Mouse (Mus musculus) urinary bladder, postnatal 25 days (tissue): Measurements from ENCODE around the gene Acap1.

Experiments used
- DNase-seq: peaks from one replicate; pipeline ENCODE4 v3.0.0; 2022; ENCODE audit warnings: low spot score

Gene Acap1

DNA sequence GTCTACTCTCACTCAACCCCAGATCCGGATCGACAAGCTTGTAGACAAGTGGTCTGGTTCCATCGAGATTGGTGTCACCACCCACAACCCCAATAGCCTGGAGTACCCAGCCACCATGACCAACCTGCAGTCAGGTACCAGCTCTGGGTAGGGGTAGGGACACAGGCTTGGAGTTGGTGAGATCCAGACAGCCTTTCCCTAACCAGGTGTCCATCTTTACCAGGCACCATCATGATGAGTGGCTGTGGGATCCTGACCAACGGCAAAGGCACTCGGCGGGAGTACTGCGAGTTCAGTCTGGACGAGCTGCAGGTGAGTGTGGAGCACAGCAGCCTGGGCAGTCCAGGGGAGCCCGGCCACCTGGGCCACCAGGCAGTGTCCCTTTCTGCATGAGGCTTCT lies 9.0 kb upstream of the Acap1 start:
- no peak for DNase-seq

DNA sequence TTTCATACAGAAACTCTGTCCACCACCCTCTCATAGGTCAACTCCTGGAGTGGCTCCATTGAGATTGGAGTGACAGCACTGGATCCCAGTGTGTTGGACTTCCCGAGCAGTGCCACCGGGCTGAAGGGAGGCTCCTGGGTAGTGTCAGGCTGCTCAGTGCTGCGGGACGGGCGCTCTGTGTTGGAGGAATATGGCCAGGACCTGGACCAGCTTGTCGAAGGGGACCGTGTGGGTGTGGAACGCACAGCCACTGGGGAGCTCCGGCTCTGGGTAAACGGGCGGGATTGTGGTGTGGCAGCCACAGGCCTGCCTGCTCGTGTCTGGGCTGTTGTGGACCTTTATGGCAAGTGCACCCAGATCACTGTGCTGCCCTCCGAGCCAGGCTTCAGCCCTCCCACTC lies 7.6 kb upstream of the Acap1 start:
- no peak for DNase-seq

DNA sequence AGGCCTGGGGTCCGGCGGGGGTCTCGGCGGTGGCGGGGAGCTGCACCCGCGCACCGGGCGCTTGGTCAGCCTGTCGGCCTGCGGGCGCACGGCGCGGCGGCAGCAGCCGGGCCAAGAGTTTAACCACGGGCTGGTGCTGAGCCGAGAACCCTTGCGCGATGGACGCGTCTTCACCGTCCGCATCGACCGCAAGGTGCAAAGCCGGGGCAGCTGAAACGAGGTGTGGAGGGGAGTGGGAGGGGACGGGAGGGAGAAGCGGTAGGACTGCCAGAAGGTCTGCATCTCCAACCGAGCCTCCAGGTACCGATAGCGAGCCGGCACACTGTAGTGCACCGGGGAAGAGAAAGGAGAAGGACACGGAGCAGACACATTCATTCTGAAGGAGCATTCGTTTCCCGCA lies 6.7 kb upstream of the Acap1 start:
- peak; percentile 25 for DNase-seq

DNA sequence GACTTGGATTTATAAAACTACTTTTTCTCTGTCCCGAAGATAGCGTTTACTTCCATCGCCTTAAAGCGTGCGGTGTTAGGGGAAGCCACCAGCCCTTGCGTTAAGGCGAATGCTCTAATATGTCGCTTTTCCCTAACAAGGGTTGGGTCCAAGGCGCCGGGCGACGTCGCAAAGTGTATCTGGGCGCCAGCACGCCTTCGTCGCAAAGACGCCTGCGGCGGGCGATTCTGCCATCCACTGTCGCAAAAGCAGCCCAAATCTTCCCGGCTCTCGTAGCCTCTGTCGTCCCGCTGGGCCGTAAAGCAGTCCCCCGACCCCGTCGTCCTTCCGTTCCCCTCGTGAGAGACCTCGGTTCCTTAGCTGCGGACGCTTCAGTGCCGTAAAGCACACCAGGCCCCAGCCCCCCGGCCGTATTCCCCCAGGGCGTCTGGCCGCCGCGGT lies 6.1 kb upstream of the Acap1 start:
- peak; percentile 77 for DNase-seq

DNA sequence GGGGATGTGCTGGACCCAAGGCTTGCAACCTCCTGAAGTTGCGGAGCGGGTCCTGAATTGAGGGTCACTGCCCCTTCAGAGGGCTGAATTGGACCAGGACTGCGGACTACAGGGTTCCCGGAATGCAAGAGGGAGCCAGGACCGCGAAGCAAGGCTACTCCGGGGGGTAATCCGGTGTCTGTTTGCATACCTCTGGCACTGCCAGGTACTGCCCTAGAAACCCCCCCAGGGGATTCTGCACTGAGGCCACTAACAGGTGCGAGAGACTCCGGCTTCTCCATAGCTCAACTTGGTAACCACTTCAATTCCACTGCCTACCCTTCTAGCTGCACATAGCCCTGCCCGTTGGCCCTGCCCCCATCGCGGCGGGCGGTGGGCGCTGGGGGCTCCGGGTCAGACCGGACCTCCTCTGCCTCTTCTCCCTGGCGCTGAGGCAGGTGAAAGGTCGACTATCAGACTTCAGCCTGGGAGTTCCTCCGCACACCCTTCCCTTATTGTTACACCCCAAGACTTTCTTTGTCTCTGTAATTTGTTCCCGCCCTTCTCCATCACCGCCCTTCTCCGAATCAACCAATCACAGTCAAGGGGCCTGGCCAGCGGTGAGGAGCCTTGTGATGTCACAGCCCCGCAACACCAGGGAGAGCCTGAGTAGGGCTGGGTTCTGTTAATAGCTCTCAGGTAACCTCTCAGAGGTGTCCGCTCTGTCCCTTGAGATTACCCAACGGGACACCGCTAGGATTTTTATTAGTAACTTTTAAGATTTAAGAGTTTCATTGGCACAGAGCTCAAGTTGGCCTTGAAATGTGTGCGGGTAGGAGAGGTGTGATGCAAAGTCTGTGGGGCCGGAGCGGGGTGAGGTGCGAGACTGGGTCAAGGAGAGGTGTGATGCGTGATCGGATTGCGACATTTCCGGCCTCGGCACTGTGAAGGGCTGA lies 5.4 kb upstream of the Acap1 start, which contains the start of the genes 2810408A11Rik and Neurl4:
TSS of gene 2810408A11Rik (minus strand) at position 517 of the 935 bp plus-strand sequence.
TSS of gene Neurl4 (plus strand) at position 602 of the 935 bp plus-strand sequence.
- peak; percentile 76 for DNase-seq

DNA sequence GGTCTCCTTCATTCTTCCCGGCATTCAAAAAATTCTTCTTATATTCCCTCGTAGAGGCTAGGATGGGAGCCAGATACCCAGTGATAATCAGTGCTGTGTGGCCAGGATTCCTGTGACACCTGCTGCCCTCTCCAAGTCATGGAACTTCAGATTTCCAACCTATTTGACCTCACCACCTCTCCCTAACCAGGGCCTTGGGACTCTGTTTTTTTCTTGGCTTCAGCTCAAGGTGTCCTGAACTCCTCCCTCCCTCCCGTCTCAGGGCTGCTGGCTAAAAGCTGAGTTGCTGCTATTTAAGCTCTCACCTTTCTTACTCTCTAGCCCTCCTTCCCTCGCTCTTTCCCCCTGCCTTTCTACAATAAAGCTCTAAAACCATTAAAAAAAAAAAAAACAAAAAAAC lies 4.5 kb upstream of the Acap1 start:
- DNase-seq: no peak

DNA sequence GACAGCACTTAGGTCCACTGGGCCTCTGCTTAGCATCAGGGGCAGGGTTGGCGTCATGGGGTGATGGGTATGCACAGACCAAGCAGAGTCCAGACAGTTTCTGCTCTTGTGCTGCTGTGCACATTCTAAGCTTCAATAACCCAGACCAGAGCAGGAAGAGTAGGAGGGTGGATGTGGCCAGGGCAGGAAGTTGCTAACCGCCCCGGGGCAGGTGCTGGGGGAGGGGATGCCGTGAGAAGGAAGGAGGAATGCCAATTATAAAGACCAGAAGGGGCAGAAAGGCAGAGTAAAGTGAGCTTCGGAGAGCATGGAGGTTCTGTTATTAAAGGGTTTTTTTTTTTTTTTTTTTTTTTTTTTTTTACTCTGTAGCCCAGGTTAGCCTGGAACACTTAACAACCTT lies 668 bp downstream of the Acap1 start:
- no peak for DNase-seq

DNA sequence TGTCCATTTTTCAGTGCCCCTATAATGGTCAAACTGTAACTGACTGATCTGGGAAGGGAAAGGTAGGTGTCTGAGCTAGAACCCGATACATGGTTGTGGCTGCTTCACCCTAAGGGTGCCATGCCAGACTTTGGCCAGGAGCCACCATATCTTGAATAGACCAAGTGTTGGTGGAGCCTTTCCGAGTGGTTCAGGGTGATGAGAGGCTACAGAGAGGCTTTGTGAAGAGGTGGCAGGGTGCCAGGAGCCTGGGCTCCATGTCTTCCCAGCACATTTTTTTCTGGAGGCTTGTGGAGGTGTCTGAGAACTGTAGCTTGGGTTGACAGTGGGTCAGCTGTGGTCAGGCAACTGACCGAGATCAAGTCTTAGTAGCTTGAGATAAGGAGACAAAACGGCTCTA lies 3.9 kb downstream of the Acap1 start:
- DNase-seq: no peak

DNA sequence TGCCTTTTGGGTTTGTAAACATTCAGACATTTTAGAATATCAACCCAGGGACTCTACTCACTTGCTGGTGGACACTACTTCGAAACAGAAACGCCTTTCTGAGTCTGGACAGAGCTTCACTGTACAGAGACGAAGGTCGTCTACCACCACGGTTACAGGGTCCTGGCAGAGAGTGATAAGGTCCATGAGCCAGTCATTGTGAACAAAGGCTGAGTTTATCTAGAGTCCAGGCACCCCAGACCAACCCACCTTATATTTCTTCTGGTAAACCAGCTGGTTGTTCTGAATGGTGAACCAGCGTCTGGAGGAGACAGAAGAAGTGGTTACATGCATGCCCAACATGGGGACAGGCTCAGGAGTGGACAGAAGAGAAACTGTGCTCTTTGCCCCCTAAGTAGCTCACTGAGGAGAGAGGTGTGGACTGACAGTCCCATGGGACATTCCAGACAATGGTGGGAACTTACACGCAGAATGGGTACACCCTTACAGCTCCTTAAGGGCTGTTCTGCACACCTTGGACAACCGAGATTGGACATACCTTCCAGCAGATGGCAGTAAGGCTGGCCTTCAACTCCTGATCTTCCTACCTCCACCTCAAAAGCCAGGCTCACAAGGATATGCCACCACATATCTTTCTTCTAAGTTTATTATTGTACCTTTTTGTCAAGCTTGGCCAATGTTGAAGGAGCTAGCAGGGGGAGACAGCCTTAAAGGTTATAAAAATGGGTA lies 8.3 kb downstream of the Acap1 start:
- DNase-seq: no peak

DNA sequence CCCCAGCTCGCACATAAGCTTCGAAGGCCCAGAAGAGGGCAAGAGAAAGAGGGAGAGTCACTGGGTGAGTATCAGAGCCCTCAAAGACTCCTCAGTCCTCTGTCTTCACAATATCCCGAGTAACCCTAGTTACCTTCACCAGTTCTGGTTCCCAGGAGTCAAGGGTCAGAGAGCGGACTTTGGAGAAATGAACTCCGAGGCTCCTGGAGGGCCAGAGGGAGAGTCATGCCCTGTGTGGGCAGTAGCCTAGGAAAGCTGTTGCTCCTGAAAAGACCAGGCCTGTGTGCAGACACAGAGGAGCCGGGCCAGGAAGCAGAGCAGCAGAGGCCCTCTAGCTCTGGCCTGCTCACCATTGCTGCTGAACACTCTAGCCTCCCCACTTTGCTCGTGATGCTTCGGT lies 10.7 kb downstream of the Acap1 start:
- no peak for DNase-seq

DNA sequence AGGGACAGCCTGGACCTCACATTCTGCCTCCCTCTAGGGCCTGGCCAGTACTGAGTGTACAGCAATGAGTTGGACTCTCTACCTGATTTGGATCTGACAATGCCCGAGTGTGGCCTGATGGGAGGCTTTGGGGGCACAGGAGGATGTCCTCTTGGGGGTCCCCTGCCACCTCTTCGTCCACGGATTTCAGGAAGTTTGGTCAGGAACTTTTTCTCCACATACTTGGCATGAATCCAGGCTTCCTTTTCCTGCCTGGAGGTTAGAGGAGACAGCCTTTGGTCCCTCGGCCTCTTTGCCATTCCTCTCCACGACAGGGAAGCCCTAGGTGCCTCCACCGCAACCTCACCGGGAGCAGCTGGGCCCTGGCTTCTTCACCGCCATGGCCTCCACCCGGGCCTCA lies 11.1 kb downstream of the Acap1 start:
- DNase-seq: no peak

DNA sequence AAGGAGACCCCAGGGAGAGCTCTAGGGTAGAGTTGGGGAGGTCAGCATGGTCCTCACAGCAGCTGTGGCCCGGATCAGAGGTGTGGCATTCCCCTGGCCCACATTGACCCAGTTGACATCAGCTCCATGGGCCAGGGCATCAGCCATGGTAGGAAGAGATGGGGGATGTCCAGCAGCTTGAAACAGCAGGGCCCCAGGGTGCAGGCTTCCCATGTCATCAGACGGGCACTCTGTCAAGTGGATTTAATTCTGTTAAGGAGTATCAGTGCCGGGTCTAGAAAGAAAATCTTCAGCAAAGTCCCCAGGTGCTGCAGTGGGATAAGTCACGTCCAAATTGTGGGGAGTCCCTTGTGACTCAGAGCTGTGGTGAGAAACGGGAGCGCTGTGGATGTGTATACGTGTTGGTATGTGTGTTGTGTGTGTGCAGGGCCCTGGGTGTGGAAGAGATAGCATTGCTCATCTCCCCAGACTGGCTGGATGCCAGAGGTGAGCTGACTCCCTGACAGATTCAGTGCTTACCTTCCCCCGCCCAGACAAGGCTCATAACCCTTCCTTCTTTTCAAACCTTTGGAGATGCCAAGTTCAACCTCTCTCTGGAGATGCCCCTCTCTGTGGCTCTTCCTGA lies 11.7 kb downstream of the Acap1 start:
- DNase-seq: no peak

DNA sequence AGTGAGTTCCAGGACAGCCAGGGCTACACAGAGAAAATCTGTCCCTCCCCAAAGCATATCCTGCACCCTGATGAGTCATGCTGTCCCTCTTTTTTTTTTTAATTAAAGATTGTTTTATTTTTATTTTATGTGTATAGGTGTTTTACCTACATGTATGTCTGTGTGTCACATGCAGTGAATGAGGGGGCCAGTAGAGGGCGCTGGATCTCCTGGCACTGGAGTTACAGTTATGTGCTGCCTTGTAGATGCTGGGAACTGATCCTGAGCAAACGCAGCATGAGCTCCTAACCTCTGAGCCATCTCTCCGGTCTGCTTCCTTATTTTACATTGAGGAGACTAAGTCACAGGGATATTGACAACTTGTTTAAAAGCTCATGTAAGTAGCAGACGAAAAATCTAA lies 12.3 kb downstream of the Acap1 start:
- DNase-seq: no peak

DNA sequence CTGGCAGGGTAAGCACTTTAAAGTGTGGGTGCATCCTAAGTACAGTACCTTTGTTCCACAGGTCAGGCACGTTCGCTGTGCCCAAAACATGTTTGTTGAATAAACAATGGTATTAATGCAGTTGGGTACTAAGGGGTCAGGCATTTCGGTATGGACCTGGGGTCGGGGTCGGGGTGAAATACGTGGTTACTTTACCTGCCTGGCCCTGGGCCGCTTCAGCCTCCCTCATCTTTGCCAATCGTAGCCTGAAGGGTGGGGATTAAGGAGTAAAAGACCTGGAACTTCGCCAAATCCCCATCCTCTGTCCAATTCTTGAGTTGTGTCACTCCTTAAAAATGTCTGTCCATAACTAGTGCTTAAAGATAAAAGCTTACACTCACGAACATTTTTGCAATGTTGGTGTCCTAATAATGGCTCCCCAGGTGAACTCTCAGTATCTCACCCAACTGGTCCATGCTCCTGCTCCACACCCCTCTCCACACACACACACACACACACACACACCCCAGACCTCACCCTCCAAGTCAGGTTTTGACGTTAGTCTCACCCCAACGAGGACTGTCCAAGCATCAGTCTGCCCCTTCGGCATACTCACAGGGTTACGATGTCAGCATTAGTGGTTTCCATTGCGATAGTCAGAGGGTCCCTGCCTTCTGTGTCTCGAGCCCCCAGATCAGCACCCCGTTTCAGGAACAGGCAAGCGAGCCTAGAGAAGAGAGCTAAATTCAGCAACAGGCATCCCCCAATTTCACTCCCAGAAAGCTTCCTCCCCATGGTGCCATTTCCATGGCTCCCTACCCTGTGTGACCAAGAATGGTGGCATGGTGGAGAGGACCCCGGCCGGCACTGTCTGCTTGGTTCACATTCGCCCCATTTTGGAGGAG lies 13.3 kb downstream of the Acap1 start:
- no peak for DNase-seq

DNA sequence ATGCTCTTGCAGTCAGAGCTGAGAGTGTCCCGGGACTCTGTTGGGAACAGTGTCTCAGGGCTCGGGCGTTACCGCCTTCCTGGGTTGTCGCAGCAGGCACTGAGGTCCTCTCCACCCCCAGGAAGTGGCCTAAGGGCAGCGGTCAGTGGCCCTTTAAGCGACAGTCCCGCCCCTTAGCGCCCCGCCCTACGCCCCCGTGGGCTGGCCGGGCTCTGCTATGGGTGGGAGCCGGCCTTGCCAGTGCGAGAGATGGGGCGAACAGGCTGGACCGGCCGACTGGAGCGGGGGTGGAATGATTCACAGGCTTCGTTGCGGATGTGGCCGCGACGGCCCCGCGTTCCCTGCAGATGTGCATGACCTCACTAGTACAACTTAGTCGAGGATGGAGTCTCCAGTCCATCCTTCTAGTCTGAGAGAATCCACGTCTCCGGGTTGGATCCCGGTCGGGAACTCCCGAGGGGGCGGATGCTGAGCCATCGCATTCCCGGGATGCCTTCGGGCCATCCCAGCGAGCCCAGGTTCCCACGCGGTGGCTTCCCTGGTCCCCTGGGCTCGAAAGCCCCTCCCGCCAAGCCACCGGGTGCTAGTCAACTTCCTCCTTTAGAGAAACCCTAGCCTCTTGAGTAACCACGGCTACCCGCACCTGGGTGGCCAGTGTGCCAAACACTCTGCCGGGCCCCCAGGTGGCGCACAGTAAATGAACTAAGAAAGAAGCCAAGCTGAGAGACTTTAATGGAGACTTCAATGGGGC lies 14.3 kb downstream of the Acap1 start, which contains the start of gene Kctd11:
TSS of gene Kctd11 (minus strand) at position 554 of the 751 bp plus-strand sequence.
- peak; percentile 86 for DNase-seq

DNA sequence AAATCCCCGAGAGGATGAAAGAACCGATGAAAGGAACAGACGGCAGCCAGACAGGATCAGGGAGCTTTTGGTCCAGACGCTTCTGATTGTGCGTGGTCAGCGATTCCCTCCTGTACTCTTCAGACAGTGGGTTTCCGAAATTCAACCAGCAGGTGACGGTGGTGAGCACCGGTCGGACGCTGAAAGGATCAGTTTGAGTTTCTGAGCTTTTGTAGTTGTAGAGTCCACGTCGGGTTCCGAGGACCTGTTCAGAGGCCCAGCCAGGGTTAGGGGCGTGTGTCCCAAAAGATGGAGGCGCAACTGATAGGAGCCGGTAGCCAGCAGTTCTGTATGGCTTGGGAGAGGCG lies 14.9 kb downstream of the Acap1 start:
- peak; percentile 62 for DNase-seq

DNA sequence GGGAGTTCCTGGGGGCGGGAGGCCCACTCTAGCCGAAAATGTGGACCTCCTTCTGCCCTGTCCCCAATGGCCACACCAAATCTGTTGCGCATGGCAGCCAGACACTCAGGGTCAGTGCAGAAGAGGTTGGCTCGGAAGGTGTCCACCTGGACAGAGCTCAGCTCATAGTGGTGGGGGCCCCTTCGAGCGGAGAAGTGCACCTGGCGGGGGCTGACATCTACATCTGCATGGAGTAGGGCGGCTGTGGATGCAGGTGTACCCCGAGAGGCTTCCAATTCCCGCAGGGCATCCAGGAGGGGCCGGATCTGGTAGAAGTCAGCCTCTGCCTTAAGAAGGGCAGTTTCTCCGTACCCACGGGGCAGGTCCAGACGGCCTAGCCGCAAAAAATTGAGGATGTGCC lies 15.6 kb downstream of the Acap1 start:
- DNase-seq: no peak

DNA sequence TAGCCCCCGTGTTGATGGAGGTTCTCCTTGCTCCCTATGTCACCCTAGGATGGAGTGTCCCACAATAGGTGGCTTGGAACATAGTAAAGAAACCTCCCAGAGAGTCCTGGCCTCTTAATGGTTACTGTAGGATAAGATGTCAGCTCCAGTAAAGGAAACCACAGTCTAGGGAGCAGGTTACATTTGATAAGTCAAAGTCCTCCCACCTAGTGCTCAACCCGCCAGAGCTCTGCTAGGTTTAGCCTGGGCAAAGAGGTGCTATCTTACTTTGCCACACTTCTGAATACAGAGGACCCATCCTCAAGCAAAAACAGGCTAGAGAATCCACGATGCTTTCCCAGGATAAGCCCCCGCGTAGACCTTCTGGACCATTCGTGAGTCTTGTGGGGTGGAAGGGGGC lies 16.4 kb downstream of the Acap1 start:
- DNase-seq: no peak

DNA sequence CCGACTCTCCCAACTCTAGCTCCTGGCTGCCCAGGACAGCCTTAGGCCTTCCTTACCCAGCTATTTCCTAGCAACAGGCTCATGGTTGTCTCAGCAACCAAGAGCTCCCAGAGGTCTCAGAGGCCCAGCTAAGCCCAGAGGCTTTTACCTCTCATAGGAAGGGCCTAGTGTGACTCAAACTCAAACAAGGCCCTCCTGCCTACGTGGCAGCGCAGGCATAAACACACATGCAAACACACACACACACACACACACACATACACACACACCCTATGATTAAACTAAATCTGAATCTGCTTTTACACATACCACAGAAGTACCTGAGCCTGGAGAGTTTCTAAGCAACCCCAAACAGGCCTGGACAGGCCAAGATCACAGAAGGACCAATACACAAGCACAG lies 16.9 kb downstream of the Acap1 start:
- DNase-seq: peak; percentile 30

DNA sequence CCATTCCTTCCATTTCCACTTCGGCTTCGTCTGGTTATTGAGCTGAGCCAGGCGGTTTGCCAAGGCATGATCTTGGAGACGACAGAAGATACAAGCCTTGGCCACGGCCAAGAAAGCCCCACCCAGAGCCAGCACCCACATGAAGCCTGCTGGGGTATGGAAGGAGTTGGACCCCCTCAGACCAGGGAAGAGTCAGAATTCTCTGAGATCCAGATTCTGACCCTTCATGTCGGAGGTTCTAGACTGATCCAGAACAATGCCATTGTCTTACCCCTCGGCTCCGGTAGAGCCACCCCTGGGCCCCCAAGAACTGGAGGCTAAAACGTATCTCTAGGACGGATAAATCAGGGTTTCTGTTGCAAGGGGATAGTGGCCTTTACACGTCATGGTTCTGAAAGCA lies 17.5 kb downstream of the Acap1 start, which contains the start of gene Tmem95:
TSS of gene Tmem95 (minus strand) at position 141 of the 400 bp plus-strand sequence.
- no peak for DNase-seq

DNA sequence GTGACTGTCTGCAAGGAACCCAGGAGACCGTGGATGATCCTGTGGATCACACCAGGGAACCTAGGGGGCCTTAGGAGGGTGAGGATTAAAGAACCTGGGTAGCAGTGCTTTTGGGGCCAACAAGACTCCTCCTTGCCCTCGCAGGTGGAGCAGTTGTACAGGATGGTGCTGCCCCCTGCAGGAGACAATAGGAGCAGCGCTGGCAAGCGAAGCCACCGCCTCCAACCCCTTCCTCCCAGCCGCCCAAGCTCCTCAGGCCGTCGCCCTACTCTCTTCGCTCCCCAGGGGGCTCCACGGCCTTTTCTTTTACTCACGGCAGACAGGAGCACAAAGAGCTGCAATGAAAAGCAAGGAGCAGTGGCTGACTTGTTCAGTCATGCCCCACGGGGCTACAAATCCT lies 18.5 kb downstream of the Acap1 start:
- DNase-seq: peak; percentile 87
